Mouse (Mus musculus) C2C12 (cell line): ENCODE measurements around the gene Nags.

Experiments used
- CEBPB ChIP-seq: IDR thresholded peaks from one replicate; pipeline ENCODE4 v1.6.1; 2011; ENCODE audit warnings: low read depth, mild to moderate bottlenecking, control low read depth, moderate library complexity
- CTCF ChIP-seq: IDR thresholded peaks from one replicate; pipeline ENCODE4 v1.5.1; 2011; ENCODE audit not compliant: control insufficient read depth, insufficient read depth, insufficient read length
- MYOD1 ChIP-seq: IDR thresholded peaks from one replicate; pipeline ENCODE4 v1.6.1; 2011; ENCODE audit warnings: low read depth; ENCODE audit not compliant: control insufficient read depth, insufficient read length
- USF1 ChIP-seq: IDR thresholded peaks from one replicate; pipeline ENCODE4 v1.6.1; 2011; ENCODE audit warnings: low read depth, mild to moderate bottlenecking, control low read depth, moderate library complexity

GRCm38 (mm10) chr11:102179836-102180235 lies 34.5 kb downstream of the Nags start:
- no peak for TF ChIP-seq USF1
- no peak for TF ChIP-seq CEBPB
- TF ChIP-seq CTCF, result no peak
- TF ChIP-seq MYOD1, result no peak
